Mouse (Mus musculus) C2C12 (cell line): ENCODE data around the gene Cbfa2t3.

Source experiments
- CTCF ChIP-seq: IDR thresholded peaks from one replicate; pipeline ENCODE4 v1.5.1; 2011; ENCODE audit not compliant: control insufficient read depth, insufficient read depth, insufficient read length
- FOSL1 ChIP-seq: IDR thresholded peaks from one replicate; pipeline ENCODE4 v1.8.0; 2011; ENCODE audit warnings: mild to moderate bottlenecking, low read length; ENCODE audit not compliant: poor library complexity, insufficient read depth, severe bottlenecking
- MAX ChIP-seq: IDR thresholded peaks from one replicate; pipeline ENCODE4 v1.6.1; 2011; ENCODE audit warnings: mild to moderate bottlenecking, control low read depth
- MYOD1 ChIP-seq: IDR thresholded peaks from one replicate; pipeline ENCODE4 v1.6.1; 2011; ENCODE audit warnings: low read depth; ENCODE audit not compliant: control insufficient read depth, insufficient read length
- USF1 ChIP-seq: IDR thresholded peaks from one replicate; pipeline ENCODE4 v1.6.1; 2011; ENCODE audit warnings: low read depth, mild to moderate bottlenecking, control low read depth, moderate library complexity

DNA sequence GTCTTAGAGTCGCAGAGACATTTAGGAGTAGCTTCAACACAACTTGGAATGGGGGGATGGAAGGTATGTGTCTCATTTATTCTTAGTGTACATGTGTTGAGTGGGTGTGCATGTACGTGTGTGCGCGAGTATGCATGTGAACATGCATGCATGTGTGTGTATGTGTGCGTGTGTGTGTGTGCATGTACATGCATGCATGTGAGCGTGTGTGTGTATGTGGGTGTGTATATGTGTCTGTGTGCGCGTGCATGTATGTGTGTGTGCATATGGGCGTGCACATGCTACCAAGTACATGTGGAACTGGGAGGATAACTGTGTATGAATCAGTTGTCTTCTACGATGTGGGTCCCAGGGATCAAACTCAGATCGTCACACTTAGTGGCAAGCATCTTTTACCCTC is 37.7 kb upstream of the Cbfa2t3 start:
- TF ChIP-seq CTCF (no peak), USF1 (no peak), FOSL1 (no peak), MAX (no peak), MYOD1 (no peak)
